Mouse (Mus musculus): Measurements from ENCODE around the gene Sh3rf1.

The Sh3rf1 gene

GRCm38 (mm10) chr8:61322462-61322861, 98.8 kb downstream of the Sh3rf1 start:
- no peak for DNase-seq (ENCODE audit: low read depth)

DNA sequence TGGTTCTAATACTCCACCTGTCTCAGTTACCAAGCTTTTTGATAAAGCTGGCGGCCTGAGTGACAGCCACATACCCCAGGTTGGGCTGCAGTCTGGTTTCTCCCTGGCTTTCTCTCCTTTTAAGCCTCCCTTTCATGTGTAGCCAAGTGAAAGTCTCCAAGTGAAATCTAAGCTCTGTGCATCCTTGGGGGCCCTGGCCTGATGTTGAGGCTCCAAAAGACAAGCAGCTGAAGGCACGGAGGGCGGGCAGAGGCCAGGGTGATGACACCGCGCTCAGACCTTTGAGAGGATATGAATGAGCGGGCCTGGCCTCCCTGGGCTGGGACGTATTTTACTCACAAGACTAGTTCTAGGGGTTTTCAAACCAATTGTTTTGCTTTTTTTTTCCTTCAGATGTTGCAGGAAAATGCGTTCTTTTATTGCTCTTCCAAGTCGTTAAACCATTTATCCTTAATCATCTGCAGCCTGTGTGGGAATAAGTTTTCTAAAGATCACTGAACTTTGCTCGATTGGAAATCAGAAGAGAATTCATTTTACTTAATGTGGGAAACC, 100.8 kb downstream of the Sh3rf1 start:
- DNase-seq (ENCODE audit: low read depth): no peak

DNA sequence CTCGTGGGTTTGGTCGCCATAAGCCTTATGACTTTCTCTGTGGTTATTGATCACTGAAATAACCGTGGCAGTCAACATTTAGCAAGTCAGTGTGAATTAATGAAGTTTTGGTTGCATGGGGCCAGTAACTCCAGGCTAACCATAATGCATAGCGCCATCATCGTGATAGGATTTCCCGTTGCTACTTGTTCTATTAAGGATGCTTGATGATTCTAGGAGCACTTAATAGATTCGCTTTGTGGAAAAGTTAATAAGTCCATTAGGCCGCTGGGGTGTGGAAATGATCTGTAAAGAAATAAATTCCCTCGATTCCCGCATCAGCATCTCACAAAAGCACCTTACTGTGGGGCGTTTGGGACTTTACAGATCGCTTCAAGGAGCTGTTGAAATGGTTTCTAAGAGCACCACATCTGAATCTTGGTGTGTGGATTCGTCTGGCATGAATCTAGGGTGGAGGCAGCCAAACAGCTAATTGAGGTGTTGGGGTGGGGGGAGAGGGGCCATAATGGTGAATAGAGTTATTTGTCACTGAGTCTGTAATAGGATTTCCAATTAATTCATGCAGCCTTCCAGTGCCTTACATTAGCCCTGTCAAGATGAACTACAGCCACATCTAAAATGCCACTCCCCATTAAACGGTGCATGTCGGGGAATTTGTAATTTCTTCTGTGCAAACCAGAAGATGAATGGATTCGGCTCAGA, 101.5 kb downstream of the Sh3rf1 start:
- no peak for DNase-seq (ENCODE audit: low read depth)

DNA sequence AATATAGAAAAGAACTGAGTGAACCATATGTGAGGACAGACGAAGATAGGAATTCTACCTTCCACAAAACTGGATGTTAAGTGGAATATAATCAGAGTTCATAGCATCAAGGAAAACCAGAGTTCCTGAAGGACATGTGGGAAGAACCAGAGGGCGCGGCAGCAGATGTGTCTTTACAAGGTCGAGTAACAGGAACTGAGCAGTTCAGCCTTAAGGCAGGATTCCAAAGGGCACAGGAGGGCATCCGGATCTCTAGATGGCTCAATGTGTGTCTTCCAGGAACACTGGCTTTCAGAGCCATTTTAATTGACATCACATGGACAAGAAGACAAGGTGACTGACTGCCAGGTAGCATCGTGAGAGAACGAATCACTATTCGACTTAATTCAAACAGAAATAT, 102.6 kb downstream of the Sh3rf1 start:
- no peak for DNase-seq (ENCODE audit: low read depth)

DNA sequence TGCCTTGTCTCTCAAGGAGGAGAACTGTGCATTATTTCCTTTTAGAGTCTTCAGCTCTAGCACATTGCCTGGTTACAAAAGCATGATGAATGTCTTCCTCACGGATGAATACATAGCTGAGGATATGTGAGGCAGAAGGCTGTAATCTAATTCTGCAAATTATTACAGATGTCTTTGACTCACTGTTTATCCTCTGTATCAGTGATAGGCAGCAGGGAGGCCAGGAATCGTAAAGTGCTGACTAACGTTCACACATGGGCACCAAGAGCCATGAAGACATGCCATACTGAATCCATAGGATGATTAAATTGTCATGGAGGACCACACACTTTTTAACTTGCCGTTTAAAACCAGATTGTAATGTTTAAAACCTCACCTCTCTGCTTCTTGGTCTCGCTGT, 103.7 kb downstream of the Sh3rf1 start:
- DNase-seq (ENCODE audit: low read depth): no peak

DNA sequence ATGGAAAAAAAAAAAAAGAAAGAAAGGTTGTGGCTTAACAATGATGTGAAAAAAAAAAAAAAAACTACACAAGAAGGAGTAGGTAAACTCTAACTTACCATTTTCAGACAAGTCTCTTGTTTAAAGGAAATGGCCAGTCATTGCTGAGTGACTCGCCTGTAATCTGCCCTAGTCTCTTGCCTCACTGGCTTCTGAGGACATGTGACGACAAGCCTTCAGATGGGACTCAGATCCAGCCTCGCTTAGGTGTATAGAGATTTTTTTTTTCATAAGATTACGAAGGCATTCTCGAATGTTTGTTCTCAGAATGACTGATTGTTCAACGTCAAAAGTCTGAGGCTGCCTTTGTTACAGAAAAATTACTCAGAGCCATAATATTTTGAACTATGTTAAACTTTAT, 116.0 kb downstream of the Sh3rf1 start:
- DNase-seq (ENCODE audit: low read depth): no peak

DNA sequence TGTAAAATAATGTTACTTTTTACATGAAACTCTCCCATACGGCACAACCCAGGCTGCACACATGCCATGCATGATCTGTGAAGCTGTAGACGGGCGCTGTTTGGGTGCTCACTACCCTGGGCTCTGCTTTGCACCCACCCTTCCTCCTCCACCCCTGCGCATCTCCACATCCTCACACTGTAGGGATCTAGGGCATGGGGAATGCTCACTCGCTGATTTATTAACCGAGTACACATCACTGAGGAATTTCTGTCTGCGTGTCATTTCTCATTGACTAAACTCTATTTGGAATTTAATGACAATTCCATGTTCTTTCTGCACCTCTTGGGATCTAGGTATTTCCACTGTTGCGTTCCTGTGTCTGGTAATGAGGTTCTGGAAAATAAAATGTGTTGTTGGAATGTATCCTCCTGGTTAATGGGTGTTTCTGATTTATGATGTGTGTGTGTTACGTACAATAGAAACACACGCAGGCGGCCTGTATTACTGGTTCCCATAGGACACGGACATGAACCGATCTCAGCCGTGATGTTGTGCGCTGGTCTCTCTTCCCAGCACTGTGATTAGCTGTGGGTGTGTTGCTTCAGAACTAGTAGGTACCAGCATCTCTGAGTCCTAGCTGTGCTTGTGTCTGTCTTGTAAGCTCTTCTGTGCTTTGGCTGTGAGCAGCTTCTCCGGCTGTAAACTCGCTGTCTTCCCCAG, 116.8 kb downstream of the Sh3rf1 start:
- no peak for DNase-seq (ENCODE audit: low read depth)

DNA sequence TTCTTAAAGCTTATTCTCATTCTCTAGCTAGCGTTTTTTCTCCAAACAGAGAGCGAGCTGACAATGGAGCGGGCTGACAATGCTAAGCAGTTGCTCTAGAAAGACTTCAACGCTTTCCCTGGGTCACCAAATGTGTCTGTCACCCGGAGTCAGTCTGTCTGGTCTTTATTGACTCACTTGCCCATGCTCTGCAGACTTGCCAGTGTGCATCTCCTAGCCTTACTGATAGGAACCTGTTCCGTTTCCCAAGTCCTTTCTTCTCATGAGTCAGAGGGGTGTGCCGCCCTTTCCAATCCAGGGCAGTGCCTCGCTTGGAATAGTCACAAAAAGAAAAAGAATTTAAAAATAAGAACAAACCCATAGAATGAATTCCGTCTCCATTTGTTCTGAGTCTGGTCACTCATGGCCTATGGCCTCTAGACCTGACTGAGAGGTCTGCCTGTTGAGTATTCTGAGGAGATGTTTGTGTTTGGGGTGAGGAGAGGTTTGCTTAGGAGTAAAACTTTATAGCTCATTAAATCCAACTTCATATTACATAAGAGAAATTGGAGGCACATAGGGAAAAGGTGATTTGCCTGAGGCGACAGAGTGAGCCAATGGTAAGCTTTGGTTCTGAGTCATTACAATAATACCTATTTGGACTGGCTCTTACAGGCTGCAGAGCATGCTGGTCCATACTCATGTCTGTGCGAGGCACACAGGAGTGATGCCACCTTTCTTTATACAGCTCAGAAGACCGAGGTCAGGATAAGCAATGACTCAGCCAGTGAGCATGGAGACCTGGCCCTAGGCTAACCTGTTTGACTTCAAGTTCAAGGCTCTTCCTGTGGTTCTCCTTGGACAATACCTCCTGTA, 118.1 kb downstream of the Sh3rf1 start:
- no peak for DNase-seq (ENCODE audit: low read depth)

DNA sequence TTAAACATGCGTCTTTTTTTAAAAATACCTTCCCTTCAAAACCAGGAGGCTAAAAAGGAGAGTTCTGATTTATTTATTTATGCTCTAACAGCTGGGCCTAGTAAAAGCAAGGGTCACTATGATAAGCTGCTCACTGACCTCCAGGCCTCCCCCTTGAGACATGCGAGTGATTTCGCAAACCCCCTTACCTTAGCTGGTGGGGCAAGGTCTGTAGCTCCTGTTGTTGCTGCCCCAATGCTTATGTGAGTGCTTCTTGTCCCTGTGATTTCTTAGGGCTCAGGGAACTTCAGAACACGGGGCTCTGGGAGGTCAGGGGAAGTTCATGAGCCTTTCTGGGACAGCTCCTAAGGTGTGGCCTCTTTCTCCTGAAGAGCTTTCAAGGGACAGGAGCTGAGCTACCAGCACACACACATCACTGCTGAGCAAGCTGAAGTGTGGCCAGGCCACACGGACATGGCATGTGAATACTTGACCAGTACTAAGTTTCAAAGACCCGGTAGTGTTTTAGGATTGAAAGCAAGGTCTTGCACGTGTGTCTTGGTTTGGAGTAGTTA, 118.9 kb downstream of the Sh3rf1 start:
- DNase-seq (ENCODE audit: low read depth): no peak

DNA sequence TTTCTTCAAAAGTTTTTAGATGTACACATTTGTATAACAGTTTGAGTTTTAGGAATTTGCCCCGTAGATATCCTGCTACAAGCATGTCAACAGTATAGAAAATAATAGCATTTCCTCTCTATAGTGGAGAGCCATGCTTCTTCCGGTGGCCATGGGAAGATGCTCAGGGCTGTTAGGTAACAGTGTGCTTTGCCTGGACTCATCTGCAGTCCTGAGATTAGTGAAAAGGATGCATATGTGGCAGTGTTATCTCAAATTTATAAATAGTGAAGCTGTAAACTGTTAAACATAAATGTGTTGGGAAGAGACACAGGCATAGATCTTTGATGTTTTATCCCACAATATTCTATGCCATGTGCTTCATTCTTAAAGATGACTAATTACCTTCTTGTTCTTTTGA, 120.8 kb downstream of the Sh3rf1 start:
- no peak for DNase-seq (ENCODE audit: low read depth)

GRCm38 (mm10) chr8:61346941-61347340, 123.3 kb downstream of the Sh3rf1 start:
- DNase-seq (ENCODE audit: low read depth): no peak

DNA sequence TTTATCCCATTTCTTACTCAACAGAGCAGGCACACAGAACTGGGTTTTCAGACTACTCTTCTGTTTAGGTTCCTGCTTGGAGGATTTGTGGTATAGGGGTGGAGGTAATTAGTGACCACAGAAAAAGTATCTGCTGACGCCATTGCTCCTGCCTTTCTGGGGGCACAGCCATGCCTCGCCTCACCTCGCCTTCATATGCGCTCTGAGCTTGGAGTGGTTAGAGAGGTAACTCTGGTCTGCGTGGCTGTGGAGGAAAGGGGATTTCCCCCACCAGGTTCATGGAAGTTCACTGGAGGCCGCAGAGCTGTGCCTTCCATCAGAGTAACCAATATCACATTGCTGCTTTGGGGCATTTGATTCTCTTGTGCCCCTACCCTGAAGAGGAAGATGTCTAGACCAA, 123.9 kb downstream of the Sh3rf1 start:
- no peak for DNase-seq (ENCODE audit: low read depth)

DNA sequence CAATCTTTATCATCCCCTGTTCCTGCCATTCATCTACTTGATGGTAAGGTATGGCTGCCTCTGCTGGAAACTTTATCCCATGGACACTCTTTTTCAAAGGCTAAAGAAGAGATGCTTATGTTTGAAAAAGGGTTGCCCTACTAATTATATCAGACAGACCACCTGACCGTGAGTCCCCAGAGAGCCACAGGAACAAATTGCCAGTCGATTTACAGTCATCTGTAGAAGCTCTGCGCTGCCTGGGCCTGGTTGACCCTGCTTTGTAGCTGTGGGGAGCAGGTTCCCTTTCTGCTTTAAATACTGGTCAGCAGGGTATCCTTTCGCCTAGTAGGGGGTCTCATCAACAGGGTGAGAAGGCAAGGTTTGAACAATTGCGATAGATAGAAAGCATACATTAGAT, 124.4 kb downstream of the Sh3rf1 start:
- no peak for DNase-seq (ENCODE audit: low read depth)

DNA sequence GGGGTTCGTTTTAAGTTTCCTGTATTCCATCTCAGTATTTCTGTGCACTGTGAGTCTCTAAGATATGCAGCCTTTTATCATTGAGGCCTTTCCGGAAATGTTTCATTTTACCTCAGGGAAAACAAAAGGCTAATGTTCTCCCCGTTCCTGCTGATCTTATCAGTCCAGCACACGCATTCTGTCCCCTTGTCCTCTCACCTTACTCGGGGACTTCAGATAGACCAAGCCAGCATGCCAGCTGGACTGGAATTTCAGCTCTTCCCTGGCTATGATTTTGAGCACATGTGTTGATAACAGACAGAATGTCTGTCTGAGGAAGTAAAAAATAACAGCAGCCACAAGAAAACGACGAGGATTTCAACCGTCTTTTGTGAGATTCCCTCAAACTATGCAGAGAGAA, 124.8 kb downstream of the Sh3rf1 start:
- DNase-seq (ENCODE audit: low read depth): no peak

DNA sequence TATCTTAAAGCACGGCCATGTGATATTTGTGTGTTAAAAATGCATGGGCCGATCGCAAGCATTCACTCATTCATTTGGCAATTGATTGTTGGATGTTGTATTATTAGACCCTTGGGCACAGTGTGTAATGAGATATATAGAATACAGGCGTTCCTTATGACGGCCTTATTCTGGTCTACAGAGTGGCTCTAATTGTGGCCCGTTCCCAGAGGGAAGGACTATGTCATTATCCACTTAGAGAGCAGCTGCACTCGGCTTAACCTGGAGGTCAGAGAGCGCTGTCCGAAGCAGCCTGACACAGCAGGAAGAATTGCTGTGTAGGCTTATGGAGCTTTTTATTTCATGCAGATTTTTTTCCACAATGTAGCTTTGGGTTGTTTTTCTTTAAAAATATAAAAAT, 126.8 kb downstream of the Sh3rf1 start:
- no peak for DNase-seq (ENCODE audit: low read depth)

DNA sequence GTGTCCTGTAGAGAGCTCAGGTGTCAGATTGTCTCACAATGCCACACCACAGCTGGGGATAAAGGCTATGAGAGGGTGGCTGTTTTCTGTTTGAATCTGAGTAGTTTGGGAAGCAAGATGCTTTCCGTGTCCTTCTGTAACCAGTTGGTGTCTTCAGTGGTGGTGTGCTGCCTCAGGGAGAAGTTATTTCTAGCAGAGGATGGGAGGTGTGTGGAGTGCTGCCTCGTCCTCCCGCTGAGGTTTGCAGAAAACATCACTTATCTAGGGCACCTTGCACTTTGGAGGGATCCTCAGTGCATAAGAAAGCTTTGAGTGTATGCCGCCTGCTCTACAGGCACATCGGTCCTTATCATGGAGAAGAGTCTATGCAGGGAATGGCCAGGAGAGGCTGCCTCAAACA, 128.0 kb downstream of the Sh3rf1 start:
- DNase-seq (ENCODE audit: low read depth): no peak

DNA sequence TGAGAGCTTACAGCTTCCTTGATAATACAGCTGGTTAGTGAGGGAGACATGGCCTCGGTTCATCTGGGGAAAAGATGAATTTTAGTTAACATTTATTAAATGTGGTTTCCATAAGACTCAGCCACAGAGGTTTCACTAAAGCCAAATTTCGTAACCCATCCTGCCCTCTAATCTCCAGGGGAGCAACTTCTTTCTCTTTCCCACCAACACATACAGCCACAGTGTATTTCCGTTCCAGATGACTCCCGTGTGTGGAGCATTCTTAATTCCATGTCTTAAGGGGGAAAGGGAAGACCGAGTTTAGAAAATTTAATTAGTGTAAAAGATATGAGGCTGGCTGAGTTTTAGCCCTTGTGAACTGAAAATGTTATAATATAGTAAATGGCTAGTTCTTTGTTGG, 131.8 kb downstream of the Sh3rf1 start:
- DNase-seq (ENCODE audit: low read depth): no peak

DNA sequence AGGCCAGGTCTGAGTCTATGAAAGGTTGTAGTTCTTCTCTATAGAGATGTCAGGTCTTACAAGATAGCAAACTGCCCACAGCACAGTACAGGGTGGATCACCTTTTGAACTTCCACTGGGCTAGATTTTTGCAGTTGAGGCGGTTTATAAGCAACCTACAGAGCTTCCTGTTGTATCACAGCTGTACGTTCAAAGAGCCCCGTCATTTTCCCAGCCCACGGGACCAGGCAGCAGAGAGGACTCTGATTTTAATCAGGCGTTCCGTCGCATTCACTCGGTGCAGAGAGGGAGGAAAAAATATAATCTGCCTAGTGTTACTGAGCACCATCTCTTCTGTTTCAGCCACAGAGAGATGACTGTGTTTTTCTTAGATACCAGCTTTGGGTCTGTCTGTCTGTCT, 135.3 kb downstream of the Sh3rf1 start:
- DNase-seq (ENCODE audit: low read depth): peak; percentile 75

GRCm38 (mm10) chr8:61359851-61360272, 136.2 kb downstream of the Sh3rf1 start:
- peak; percentile 51 for DNase-seq (ENCODE audit: low read depth)

GRCm38 (mm10) chr8:61360362-61360761, 136.7 kb downstream of the Sh3rf1 start:
- no peak for DNase-seq (ENCODE audit: low read depth)

DNA sequence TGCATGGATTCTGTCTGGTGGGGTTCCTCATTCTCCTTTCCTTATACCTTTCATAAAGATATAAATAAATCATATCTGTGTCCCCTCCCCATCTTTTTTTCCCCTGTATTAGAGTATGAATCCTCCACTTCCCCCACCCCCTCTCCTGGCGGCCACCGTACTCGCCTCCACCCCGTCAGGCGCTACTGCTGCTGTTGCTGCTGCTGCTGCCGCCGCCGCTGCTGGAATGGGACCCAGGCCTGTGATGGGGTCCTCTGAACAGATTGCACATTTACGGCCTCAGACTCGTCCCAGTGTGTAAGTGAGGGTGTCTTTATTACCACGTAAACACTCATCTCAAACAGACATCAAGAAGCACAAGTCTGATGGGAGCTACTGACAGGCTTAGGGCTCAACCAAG, 137.8 kb downstream of the Sh3rf1 start:
- no peak for DNase-seq (ENCODE audit: low read depth)

GRCm38 (mm10) chr8:61362301-61362913, 138.7 kb downstream of the Sh3rf1 start:
- DNase-seq (ENCODE audit: low read depth): no peak
